Mouse (Mus musculus): ENCODE results near the gene Sirt2. TPM values are rescaled to one million over a fixed set of nuclear protein-coding genes. Genes with fewer than 3 reads are reported as not detected.

Sirt2 gene
- total and polyA plus RNA-seq, 3 experiments: 34.1 to 103 (median 60.0) TPM

GRCm38 (mm10) chr7:28836936-28837335 lies 70.4 kb downstream of the Sirt2 start:
- H3K9me3 ChIP-seq (replicated peaks): no peaks in the 10 kb centered on the region
- peaks cover 5% of the 10 kb centered on the region for H3K36me3 ChIP-seq (replicated peaks)
- DNase-seq (ENCODE audit: low spot score) (no peak), ATAC-seq (ENCODE audit: extremely low read depth, insufficient number of reproducible peaks, low FRiP score, poor library complexity, severe bottlenecking) (no peak)
- TF ChIP-seq CTCF (IDR thresholded peaks at IDR 0.05; ENCODE audit: low read depth, low read length): no peak
- TF ChIP-seq GATA2 (IDR thresholded peaks at IDR 0.05; ENCODE audit: borderline replicate concordance, low read depth, low read length): no peak
- no peak for TF ChIP-seq GATA1 (IDR thresholded peaks at IDR 0.05; ENCODE audit: borderline replicate concordance, low read length)
- no peak for TF ChIP-seq TAL1 (conservative IDR thresholded peaks at IDR 0.05; ENCODE audit: low read depth, low read length)
- TF ChIP-seq POLR2AphosphoS5 (IDR thresholded peaks at IDR 0.05; ENCODE audit: insufficient replicate concordance, low read depth, low read length): no peak
- H3K27me3 ChIP-seq (ENCODE audit: insufficient read depth, low read length): peaks cover 37% of the 10 kb centered on the region
- no peak overlapping the region for H3K4me3 ChIP-seq (ENCODE audit: low read depth, low read length)
- peaks cover 4% of the 10 kb centered on the region for H3K4me1 ChIP-seq (ENCODE audit: insufficient read depth, low read depth, low read length)

Other genes starting within 250 kb of the Sirt2 start
Only the 20 nearest of the 21 such genes appear.
- gene Sycn, start 225.8 kb upstream of the Sirt2 start, total RNA-seq (2014; fragmentation: Nextera tagmentation): not detected in 2 replicates
- not detected in 2 replicates for gene Sycn, start 225.8 kb upstream of the Sirt2 start, total RNA-seq (2017)
- not detected in 2 replicates for gene Sycn, start 225.8 kb upstream of the Sirt2 start, polyA plus RNA-seq (2012)
- not detected in 2 replicates for gene Nccrp1, start 219.5 kb upstream of the Sirt2 start, total RNA-seq (2014; fragmentation: Nextera tagmentation)
- not detected in 2 replicates for gene Nccrp1, start 219.5 kb upstream of the Sirt2 start, total RNA-seq (2017)
- 0.07 TPM in 1 of 2 replicates, not detected in the other for gene Nccrp1, start 219.5 kb upstream of the Sirt2 start, polyA plus RNA-seq (2012)
- gene Samd4b, start 168.6 kb upstream of the Sirt2 start, total RNA-seq (2014; fragmentation: Nextera tagmentation): 62.7 and 75.9 TPM in 2 replicates
- gene Samd4b, start 168.6 kb upstream of the Sirt2 start, total RNA-seq (2017): 3.8 and 4.4 TPM in 2 replicates
- gene Samd4b, start 168.6 kb upstream of the Sirt2 start, polyA plus RNA-seq (2012): 88.8 and 104 TPM in 2 replicates
- 13.2 and 16.0 TPM in 2 replicates for gene Pak4, start 168.6 kb upstream of the Sirt2 start, total RNA-seq (2014; fragmentation: Nextera tagmentation)
- 5.6 and 6.4 TPM in 2 replicates for gene Pak4, start 168.6 kb upstream of the Sirt2 start, total RNA-seq (2017)
- 72.6 and 85.1 TPM in 2 replicates for gene Pak4, start 168.6 kb upstream of the Sirt2 start, polyA plus RNA-seq (2012)
- gene Acp7, start 135.4 kb upstream of the Sirt2 start, total RNA-seq (2014; fragmentation: Nextera tagmentation): not detected in 2 replicates
- 0.11 TPM in 1 of 2 replicates, not detected in the other for gene Acp7, start 135.4 kb upstream of the Sirt2 start, total RNA-seq (2017)
- not detected in 2 replicates for gene Acp7, start 135.4 kb upstream of the Sirt2 start, polyA plus RNA-seq (2012)
- gene Fbxo27, start 73.9 kb upstream of the Sirt2 start, total RNA-seq (2014; fragmentation: Nextera tagmentation): not detected in 2 replicates
- gene Fbxo27, start 73.9 kb upstream of the Sirt2 start, total RNA-seq (2017): not detected in 2 replicates
- gene Fbxo27, start 73.9 kb upstream of the Sirt2 start, polyA plus RNA-seq (2012): not detected in 2 replicates
- not detected in 2 replicates for gene Fbxo17, start 49.9 kb upstream of the Sirt2 start, total RNA-seq (2014; fragmentation: Nextera tagmentation)
- gene Fbxo17, start 49.9 kb upstream of the Sirt2 start, total RNA-seq (2017): 0.27 TPM in 1 of 2 replicates, not detected in the other
- gene Fbxo17, start 49.9 kb upstream of the Sirt2 start, polyA plus RNA-seq (2012): not detected in 2 replicates
- 12.3 and 14.2 TPM in 2 replicates for gene Mrps12, start 24.9 kb upstream of the Sirt2 start, total RNA-seq (2014; fragmentation: Nextera tagmentation)
- 24.8 and 33.9 TPM in 2 replicates for gene Mrps12, start 24.9 kb upstream of the Sirt2 start, total RNA-seq (2017)
- gene Mrps12, start 24.9 kb upstream of the Sirt2 start, polyA plus RNA-seq (2012): 217 and 283 TPM in 2 replicates
- gene Sars2, start 24.7 kb upstream of the Sirt2 start, total RNA-seq (2014; fragmentation: Nextera tagmentation): 10.1 and 17.1 TPM in 2 replicates
- gene Sars2, start 24.7 kb upstream of the Sirt2 start, total RNA-seq (2017): 9.1 and 10.0 TPM in 2 replicates
- 33.4 and 41.5 TPM in 2 replicates for gene Sars2, start 24.7 kb upstream of the Sirt2 start, polyA plus RNA-seq (2012)
- gene Ccer2, start 10.6 kb upstream of the Sirt2 start, total RNA-seq (2014; fragmentation: Nextera tagmentation): not detected in 2 replicates
- gene Ccer2, start 10.6 kb upstream of the Sirt2 start, total RNA-seq (2017): not detected in 2 replicates
- not detected in 2 replicates for gene Ccer2, start 10.6 kb upstream of the Sirt2 start, polyA plus RNA-seq (2012)
- gene Nfkbib, start 777 bp downstream of the Sirt2 start, total RNA-seq (2014; fragmentation: Nextera tagmentation): 21.1 and 30.4 TPM in 2 replicates
- gene Nfkbib, start 777 bp downstream of the Sirt2 start, total RNA-seq (2017): 9.5 and 10.7 TPM in 2 replicates
- gene Nfkbib, start 777 bp downstream of the Sirt2 start, polyA plus RNA-seq (2012): 109 and 136 TPM in 2 replicates
- 1.8 TPM in 1 of 2 replicates, not detected in the other for gene Rinl, start 22.2 kb downstream of the Sirt2 start, total RNA-seq (2014; fragmentation: Nextera tagmentation)
- 1.2 and 1.4 TPM in 2 replicates for gene Rinl, start 22.2 kb downstream of the Sirt2 start, total RNA-seq (2017)
- 1.4 and 1.8 TPM in 2 replicates for gene Rinl, start 22.2 kb downstream of the Sirt2 start, polyA plus RNA-seq (2012)
- gene Hnrnpl, start 41.8 kb downstream of the Sirt2 start, total RNA-seq (2014; fragmentation: Nextera tagmentation): 442 and 470 TPM in 2 replicates
- gene Hnrnpl, start 41.8 kb downstream of the Sirt2 start, total RNA-seq (2017): 251 and 279 TPM in 2 replicates
- 430 and 529 TPM in 2 replicates for gene Hnrnpl, start 41.8 kb downstream of the Sirt2 start, polyA plus RNA-seq (2012)
- 102 and 127 TPM in 2 replicates for gene Ech1, start 58.5 kb downstream of the Sirt2 start, total RNA-seq (2014; fragmentation: Nextera tagmentation)
- 78.5 and 94.3 TPM in 2 replicates for gene Ech1, start 58.5 kb downstream of the Sirt2 start, total RNA-seq (2017)
- 12.9 and 33.1 TPM in 2 replicates for gene Ech1, start 58.5 kb downstream of the Sirt2 start, polyA plus RNA-seq (2012)
- gene Lgals4, start 67.1 kb downstream of the Sirt2 start, total RNA-seq (2014; fragmentation: Nextera tagmentation): 0.87 and 3.0 TPM in 2 replicates
- gene Lgals4, start 67.1 kb downstream of the Sirt2 start, total RNA-seq (2017): 1.9 and 3.4 TPM in 2 replicates
- gene Lgals4, start 67.1 kb downstream of the Sirt2 start, polyA plus RNA-seq (2012): 0.22 and 0.68 TPM in 2 replicates
- gene Lgals7, start 97.1 kb downstream of the Sirt2 start, total RNA-seq (2014; fragmentation: Nextera tagmentation): 3.0 TPM in 1 of 2 replicates, not detected in the other
- 0.27 and 0.76 TPM in 2 replicates for gene Lgals7, start 97.1 kb downstream of the Sirt2 start, total RNA-seq (2017)
- 0.49 and 0.68 TPM in 2 replicates for gene Lgals7, start 97.1 kb downstream of the Sirt2 start, polyA plus RNA-seq (2012)
- not detected in 2 replicates for gene Capn12, start 114.7 kb downstream of the Sirt2 start, total RNA-seq (2014; fragmentation: Nextera tagmentation)
- gene Capn12, start 114.7 kb downstream of the Sirt2 start, total RNA-seq (2017): 0.12 and 0.22 TPM in 2 replicates
- gene Capn12, start 114.7 kb downstream of the Sirt2 start, polyA plus RNA-seq (2012): 0.02 TPM in 1 of 2 replicates, not detected in the other
- gene Actn4, start 195.6 kb downstream of the Sirt2 start, total RNA-seq (2014; fragmentation: Nextera tagmentation): 119 and 121 TPM in 2 replicates
- gene Actn4, start 195.6 kb downstream of the Sirt2 start, total RNA-seq (2017): 28.1 and 30.3 TPM in 2 replicates
- gene Actn4, start 195.6 kb downstream of the Sirt2 start, polyA plus RNA-seq (2012): 259 and 260 TPM in 2 replicates
- gene Eif3k, start 215.1 kb downstream of the Sirt2 start, total RNA-seq (2014; fragmentation: Nextera tagmentation): 280 and 322 TPM in 2 replicates
- gene Eif3k, start 215.1 kb downstream of the Sirt2 start, total RNA-seq (2017): 377 and 459 TPM in 2 replicates
- gene Eif3k, start 215.1 kb downstream of the Sirt2 start, polyA plus RNA-seq (2012): 91.7 and 199 TPM in 2 replicates
- gene Map4k1, start 215.3 kb downstream of the Sirt2 start, total RNA-seq (2014; fragmentation: Nextera tagmentation): 9.6 and 15.9 TPM in 2 replicates
- gene Map4k1, start 215.3 kb downstream of the Sirt2 start, total RNA-seq (2017): 9.1 and 16.1 TPM in 2 replicates
- 58.0 and 67.4 TPM in 2 replicates for gene Map4k1, start 215.3 kb downstream of the Sirt2 start, polyA plus RNA-seq (2012)

Measured in G1E (cell line).